Mouse (Mus musculus) C2C12 (cell line): ENCODE results near the gene Gm20547.

Experiments
- CEBPB ChIP-seq: IDR thresholded peaks from one replicate; pipeline ENCODE4 v1.6.1; 2011; ENCODE audit warnings: low read depth, mild to moderate bottlenecking, control low read depth, moderate library complexity
- CTCF ChIP-seq: IDR thresholded peaks from one replicate; pipeline ENCODE4 v1.5.1; 2011; ENCODE audit not compliant: control insufficient read depth, insufficient read depth, insufficient read length
- USF1 ChIP-seq: IDR thresholded peaks from one replicate; pipeline ENCODE4 v1.6.1; 2011; ENCODE audit warnings: low read depth, mild to moderate bottlenecking, control low read depth, moderate library complexity

DNA sequence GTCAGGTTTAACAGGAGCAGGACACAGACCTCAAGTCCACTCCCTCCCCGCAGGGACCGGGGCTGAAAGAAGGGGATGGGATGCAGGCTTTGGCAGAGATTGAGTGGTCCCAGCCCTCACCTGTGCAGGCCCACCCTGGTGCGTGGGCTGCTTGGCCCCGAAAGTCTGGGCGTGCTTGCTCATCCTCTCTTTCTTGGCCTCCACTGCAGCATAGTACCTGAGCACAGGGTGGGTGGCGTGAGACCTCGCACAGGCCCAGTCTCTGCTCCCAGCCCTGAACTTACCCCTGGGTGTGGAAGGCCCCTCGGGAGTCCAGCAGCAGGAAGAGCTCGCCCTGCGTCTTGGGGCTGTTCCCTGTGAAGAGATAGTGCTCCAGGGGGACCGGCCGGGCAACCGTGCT is 37.0 kb downstream of the Gm20547 start:
- no peak for TF ChIP-seq CTCF
- no peak for TF ChIP-seq CEBPB
- no peak for TF ChIP-seq USF1
